Mouse (Mus musculus) granulocyte monocyte progenitor cell, adult 5-6 weeks (primary cell): ENCODE measurements around the gene Edc4. TPM values are rescaled to one million over a fixed set of nuclear protein-coding genes. Genes with fewer than 3 reads are reported as not detected.

Source experiments
- ATAC-seq: replicated peaks from 2 replicates; pipeline ENCODE4 v1.8.0; 2016; ENCODE audit warnings: mild to moderate bottlenecking, moderate TSS enrichment, inconsistent platforms; ENCODE audit not compliant: poor library complexity, severe bottlenecking
- total RNA-seq, 2 experiments: library from RNA; stranded (forward) in 1 of 2; stranded (reverse) in 1 of 2; fragments of 200-712, 200-1000 nt in 1 of 2; fragments of >200 nt in 1 of 2; fragmentation: Nextera tagmentation in 1 of 2; gene quantifications; 2 replicates each; pipeline ENCODE4 v1.2.3; 2014 to 2017

Gene Edc4
- total RNA-seq, 2 experiments from 2014 or later: 26.4 to 29.3 TPM

- no peak for ATAC-seq
Measured at GRCm38 (mm10) chr8:105866364-105867029, 14.2 kb upstream of the Edc4 start.

- no peak for ATAC-seq
Measured at GRCm38 (mm10) chr8:105874301-105874700, 6.4 kb upstream of the Edc4 start.

- ATAC-seq: no peak
Measured at GRCm38 (mm10) chr8:105889756-105890465, 9.2 kb downstream of the Edc4 start.

- no peak for ATAC-seq
Measured at GRCm38 (mm10) chr8:105890870-105891269, 10.2 kb downstream of the Edc4 start.

DNA sequence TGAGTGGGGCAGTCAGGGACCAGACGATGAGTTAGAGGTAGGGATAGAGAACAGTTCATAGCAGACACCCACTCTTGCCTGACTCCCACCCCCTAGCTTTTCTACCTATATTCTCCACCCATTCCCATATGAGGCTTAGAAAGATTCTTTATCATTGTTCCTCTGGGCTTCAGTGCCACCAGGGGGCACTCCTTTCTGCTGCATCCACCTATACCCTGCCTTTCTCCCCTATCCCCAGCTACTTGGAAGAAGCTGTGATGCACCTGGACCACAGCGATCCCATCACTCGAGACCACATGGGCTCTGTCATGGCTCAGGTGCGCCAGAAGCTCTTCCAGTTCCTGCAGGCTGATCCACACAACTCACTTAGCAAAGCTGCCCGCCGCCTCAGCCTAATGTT, 11.8 kb downstream of the Edc4 start:
- peak; percentile 40 for ATAC-seq

GRCm38 (mm10) chr8:105893339-105893738, 12.7 kb downstream of the Edc4 start, which contains the start of gene Nrn1l:
Gene Nrn1l, plus strand, starts transcription at chr8:105893567.
- ATAC-seq: peak; percentile 82

- no peak for ATAC-seq
Measured at GRCm38 (mm10) chr8:105897801-105898480, 17.3 kb downstream of the Edc4 start.

GRCm38 (mm10) chr8:105900180-105900940, 19.7 kb downstream of the Edc4 start, which contains the start of gene Pskh1:
Gene Pskh1, plus strand, starts transcription at chr8:105900441.
- ATAC-seq: peak; percentile 97

- peak; percentile 54 for ATAC-seq
Measured at GRCm38 (mm10) chr8:105900941-105901616, 20.4 kb downstream of the Edc4 start.

DNA sequence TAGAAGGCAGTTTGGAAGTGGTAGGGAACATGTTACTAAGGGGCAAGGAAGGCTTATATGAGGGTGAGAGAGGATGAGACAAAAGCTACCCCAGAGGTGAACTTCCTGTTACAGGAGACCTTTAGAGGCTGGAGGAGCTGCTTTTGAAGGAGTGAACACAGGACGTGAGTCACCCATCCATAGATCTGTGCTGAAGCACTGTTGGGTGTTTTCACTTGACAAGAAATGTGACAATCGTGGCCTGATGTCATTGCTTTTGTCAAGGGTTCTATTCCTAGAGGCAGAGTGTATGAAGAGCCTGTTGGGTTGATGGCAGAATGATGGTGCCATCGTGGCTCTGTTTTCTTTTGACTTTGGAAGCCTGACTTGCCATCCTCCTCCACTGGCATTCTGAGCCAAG, 38.7 kb downstream of the Edc4 start:
- no peak for ATAC-seq

DNA sequence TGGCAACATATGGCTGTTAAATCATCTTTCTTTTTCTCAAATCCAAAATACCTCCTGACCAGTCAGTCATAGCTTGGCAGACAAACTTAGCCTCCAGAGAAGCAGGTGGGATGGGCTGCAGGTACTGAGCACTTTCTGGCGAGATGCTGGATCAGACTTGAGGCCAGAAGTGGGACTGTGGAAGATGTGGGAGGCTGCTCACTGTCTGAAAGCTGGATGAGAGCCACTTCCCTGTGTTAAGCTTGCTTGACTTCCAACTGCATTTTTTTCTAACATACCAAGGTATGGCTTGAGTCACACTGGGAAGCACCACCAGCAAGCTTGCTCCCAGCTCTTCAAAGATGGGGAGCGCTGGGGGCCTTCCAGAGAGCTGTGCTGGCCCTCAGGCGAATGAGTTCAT, 44.4 kb downstream of the Edc4 start:
- ATAC-seq: no peak

- ATAC-seq: peak; percentile 91
Measured at GRCm38 (mm10) chr8:105930602-105931001, 49.9 kb downstream of the Edc4 start.

- ATAC-seq: no peak
Measured at GRCm38 (mm10) chr8:105931271-105931670, 50.6 kb downstream of the Edc4 start.

- no peak for ATAC-seq
Measured at GRCm38 (mm10) chr8:105932525-105932924, 51.8 kb downstream of the Edc4 start.

DNA sequence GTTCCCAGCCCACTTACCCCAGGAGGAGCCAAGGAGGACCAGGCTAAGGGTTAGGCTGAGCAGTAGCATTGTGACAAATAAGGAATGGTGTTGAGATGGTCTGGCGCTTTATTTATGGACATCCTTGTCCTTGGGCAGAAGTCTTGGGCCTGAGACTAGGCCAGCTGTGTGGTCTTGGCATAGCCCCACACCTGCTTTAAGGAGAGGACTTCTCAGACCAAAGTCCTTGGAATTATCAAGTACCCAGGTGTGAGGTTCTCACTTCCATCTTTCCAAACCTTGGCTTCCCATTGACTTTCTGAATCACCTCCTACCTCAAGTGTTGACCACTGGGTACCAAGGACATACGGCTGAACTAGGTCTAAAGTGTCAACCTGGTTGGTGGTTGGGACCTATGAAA, 53.1 kb downstream of the Edc4 start, which contains the start of gene Ctrl:
Gene Ctrl, minus strand, starts transcription at position 101 of the 400 bp plus-strand sequence.
- ATAC-seq: no peak

DNA sequence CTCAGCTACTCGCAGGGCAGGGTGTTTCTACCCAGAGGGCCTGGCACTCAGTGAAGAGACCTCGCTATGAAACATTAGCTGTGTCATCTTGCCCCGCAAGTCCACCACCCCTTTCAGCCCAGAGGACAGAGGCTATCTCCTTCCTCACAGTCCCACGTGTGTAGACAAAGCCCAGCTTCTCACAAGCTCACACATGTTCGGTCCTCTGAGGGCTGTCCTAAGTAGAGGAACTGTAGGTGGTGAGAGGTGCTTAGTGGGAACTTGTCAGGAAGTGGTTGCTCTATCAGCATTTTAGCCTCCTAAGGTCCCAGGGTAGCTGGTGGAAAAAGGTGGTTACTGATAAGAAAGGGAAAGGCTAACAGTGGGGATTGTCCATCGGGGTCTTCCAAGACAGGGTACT, 54.4 kb downstream of the Edc4 start:
- ATAC-seq: no peak

DNA sequence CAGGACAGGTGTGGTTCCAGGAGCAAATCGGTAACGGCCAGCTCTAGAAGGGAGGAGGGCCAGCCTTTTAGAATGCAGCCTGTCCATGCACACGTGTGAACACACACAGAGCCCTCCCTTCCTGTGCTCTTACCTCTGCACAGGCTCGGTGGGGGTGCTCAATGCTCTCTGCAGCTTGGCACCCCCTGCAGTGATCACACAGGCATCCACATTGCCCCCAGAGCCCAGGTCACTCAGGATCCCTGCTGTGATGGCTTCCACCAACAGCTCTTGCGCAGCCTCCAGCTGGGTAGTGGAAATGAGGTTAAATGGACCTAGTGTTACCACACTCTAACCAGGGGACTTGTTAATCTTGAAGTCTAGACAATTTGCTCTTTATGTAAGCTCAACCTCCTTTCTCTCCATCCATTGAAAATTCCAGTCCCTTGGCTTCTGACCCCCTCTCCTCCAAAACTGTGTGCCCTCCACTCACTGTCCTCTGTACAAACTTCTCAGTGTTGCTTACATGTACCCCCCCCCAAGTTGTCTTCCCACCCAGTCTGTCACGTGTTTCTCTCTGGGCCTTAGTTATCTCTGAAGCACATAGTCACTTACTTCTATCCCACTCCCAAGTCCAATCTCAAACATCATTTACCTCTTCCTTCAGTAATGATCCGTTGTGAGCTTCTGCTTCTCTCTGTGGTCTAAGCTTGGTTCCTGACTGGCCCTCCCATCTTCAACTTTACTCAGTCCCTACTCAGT, 55.4 kb downstream of the Edc4 start:
- no peak for ATAC-seq

DNA sequence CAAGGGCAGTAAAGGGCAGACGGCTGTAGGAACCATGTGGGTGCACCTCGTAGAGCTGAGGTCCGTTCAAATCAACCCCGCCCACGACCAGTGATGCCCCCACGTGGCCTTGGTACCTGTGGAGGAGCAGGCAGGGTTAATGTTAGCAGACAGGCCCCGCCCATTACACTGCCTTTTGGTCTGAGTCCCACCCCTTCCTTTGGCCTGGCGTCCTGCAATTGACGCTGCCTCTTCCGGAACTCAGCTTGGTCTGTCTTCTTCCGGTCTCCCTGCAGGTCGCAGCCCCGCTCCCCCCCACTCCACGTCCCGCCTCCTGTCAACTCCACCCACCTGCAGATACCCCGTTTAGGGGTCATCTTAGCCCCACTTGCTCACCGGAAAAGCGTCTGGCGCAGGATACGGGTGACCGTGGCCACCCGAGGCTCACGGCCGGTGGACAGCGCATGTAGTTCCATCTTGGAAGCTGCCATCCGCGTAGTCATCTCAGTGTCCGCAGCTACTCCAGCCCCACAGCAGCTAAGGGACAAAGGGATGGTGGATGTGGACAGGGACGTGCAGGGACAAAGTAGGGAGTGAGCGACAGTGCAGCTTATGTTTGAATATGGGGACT, 56.3 kb downstream of the Edc4 start:
- peak; percentile 86 for ATAC-seq
